ENCODE assay signal across 16 mouse cellular contexts in the genomic region with DNA sequence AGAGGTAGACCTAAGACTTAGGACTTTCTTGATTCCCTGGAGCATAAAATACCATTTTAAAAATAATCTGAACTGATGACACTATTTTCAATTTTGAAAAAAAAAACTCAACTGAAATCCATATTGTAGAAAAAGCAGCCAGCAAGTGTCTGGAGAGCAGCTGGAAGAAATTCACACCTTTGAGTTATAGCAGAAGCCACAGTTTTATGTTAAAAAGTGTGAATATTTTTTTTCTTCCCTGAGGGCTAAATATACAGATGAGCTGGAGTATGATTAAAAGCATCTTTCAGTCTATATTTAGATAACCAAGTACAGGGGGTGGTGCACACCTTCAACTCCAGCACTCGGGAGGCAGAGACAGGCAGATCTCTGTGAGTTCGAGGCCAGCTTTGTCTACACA.
"Had no signal": no experiment of that assay in that cellular context is flagged by ENCODE, and none has a peak within 500 bp of the region (broad histone marks: within the 10 kb centered on the region; RNA-seq: fewer than 3 reads in every experiment).

No protein-coding gene starts in this region.

- H3K4me2 ChIP-seq: kidney, embryonic 15.5 days; limb, embryonic 13.5 days; liver, embryonic 15.5 days; lung, embryonic 14.5 days; midbrain, embryonic 13.5 days; neural tube, embryonic 15.5 days had no signal

- H3K9ac ChIP-seq: kidney, embryonic 15.5 days; limb, embryonic 13.5 days; liver, embryonic 15.5 days; lung, embryonic 14.5 days; midbrain, embryonic 13.5 days; neural tube, embryonic 15.5 days had no signal

- H3K4me1 ChIP-seq: kidney, embryonic 15.5 days; limb, embryonic 13.5 days; midbrain, embryonic 13.5 days; neural tube, embryonic 15.5 days had no signal

- H3K27ac ChIP-seq: kidney, embryonic 15.5 days; limb, embryonic 13.5 days; liver, embryonic 15.5 days; macrophage; midbrain, embryonic 13.5 days; neural tube, embryonic 15.5 days had no signal

- H3K36me3 ChIP-seq: kidney, embryonic 15.5 days; limb, embryonic 13.5 days; liver, embryonic 15.5 days; midbrain, embryonic 13.5 days; neural tube, embryonic 15.5 days had no signal

- ATAC-seq: midbrain, embryonic 13.5 days had no signal

- DNase-seq: kidney, adult 2 months; kidney, postnatal 14 days; left cerebral cortex, postnatal 4 days; lung, postnatal 14 days; right cerebral cortex, postnatal 4 days; spleen, adult 18-20 months; thymus, adult 2 months; thymus, postnatal 25 days had no signal

- H3K9me3 ChIP-seq: limb, embryonic 13.5 days; liver, embryonic 15.5 days; midbrain, embryonic 13.5 days; neural tube, embryonic 15.5 days had no signal

- H3K27me3 ChIP-seq: kidney, embryonic 15.5 days; limb, embryonic 13.5 days; liver, embryonic 15.5 days; midbrain, embryonic 13.5 days; neural tube, embryonic 15.5 days had no signal

- H3K4me3 ChIP-seq: kidney, embryonic 15.5 days; limb, embryonic 13.5 days; liver, embryonic 15.5 days; midbrain, embryonic 13.5 days; myocyte; neural tube, embryonic 15.5 days had no signal
